8 mouse cellular contexts compared by ENCODE assay signal in genomic region chr10:80654866-80655265, GRCm38 (mm10). TPM values are rescaled to one million over a fixed set of nuclear protein-coding genes. Genes with fewer than 3 reads are reported as not detected.
DNase-seq lines count a peak whose midpoint lies in the region; ATAC-seq and TF ChIP-seq lines count a peak whose summit lies in the region.

No protein-coding gene starts in this region.

- H3K9me3 ChIP-seq in forebrain, embryonic 12.5 days: no peaks in the 10 kb centered on the region

- no peak overlapping the region for H3K9ac ChIP-seq in forebrain, embryonic 12.5 days

- no peaks in the 10 kb centered on the region for H3K27me3 ChIP-seq in forebrain, embryonic 12.5 days
- H3K27me3 ChIP-seq in myocyte (ENCODE audit: control insufficient read depth, insufficient read depth, insufficient read length): no peaks in the 10 kb centered on the region

- no peak for ATAC-seq in forebrain, embryonic 12.5 days (ENCODE audit: low FRiP score)
- ATAC-seq in monocyte, adult 5-6 weeks (replicated peaks; ENCODE audit: insufficient number of reproducible peaks, low FRiP score, low TSS enrichment, poor library complexity, severe bottlenecking): no peak

- intact Hi-C loops in heart, postnatal 36 days (cut with DNase I): no loop called here

- H3K36me3 ChIP-seq in forebrain, embryonic 12.5 days (replicated peaks): peaks cover 14% of the 10 kb centered on the region; the same call in 1 of the 2 replicates
- H3K36me3 ChIP-seq in myocyte (ENCODE audit: control insufficient read depth, insufficient read depth): no peaks in the 10 kb centered on the region

- TF ChIP-seq POLR2A in myocyte (IDR thresholded peaks at IDR 0.05; ENCODE audit: insufficient read length, low read depth): no peak

- peaks cover 18% of the 10 kb centered on the region for H3K79me2 ChIP-seq in myocyte (ENCODE audit: control insufficient read depth, insufficient read depth)

- H3K4me3 ChIP-seq in layer of hippocampus, adult 2 months: peak overlapping the region; percentile 77; the same call in 1 of the 2 replicates
- H3K4me3 ChIP-seq in forebrain, embryonic 12.5 days (replicated peaks): peak overlapping the region; percentile 95
- peak overlapping the region; percentile 35 for H3K4me3 ChIP-seq in myocyte

- peaks cover 37% of the 10 kb centered on the region for H3K4me1 ChIP-seq in forebrain, embryonic 12.5 days

- no peak overlapping the region; the same call in 1 of the 2 replicates for H3K27ac ChIP-seq in layer of hippocampus, adult 2 months
- H3K27ac ChIP-seq in forebrain, embryonic 12.5 days: no peak overlapping the region

- TF ChIP-seq CTCF in layer of hippocampus, adult 2 months (conservative IDR thresholded peaks at IDR 0.05): no peak

- DNase-seq in layer of hippocampus, adult 2 months (ENCODE audit: low spot score in 2 of 2): no peak
- no peak for DNase-seq in layer of hippocampus, postnatal 10 days (ENCODE audit: low spot score in 2 of 2)
- DNase-seq in induced T-regulatory cell, adult 2 months (ENCODE audit: low read depth): peak; percentile 18
- no peak for DNase-seq in retina, embryonic 14.5 days (ENCODE audit: low spot score)
- no peak for DNase-seq in heart, postnatal 36 days

- 90% methylated on average over 6 of the region's 6 CpGs for WGBS in forebrain, embryonic 12.5 days

- no peak overlapping the region for H3ac ChIP-seq in myocyte (ENCODE audit: control insufficient read depth, insufficient read length)

- H3K4me2 ChIP-seq in forebrain, embryonic 12.5 days: peak overlapping the region; percentile 98
- peak overlapping the region; percentile 84 for H3K4me2 ChIP-seq in myocyte (ENCODE audit: low read depth)

TF ChIP-seq in myocyte, 11 proteins besides CTCF, POLR2A, EP300 and RAD21:
- no peak for TF ChIP-seq TCF3 (IDR thresholded peaks at IDR 0.05; ENCODE audit: insufficient read length, low read depth)
- no peak for TF ChIP-seq E2F4 (IDR thresholded peaks at IDR 0.05; ENCODE audit: insufficient read depth)
- TF ChIP-seq CEBPB (IDR thresholded peaks at IDR 0.05; ENCODE audit: insufficient read depth, poor library complexity, severe bottlenecking): no peak
- TF ChIP-seq SRF (IDR thresholded peaks at IDR 0.05; ENCODE audit: control insufficient read depth, insufficient read length, low read depth): no peak
- TF ChIP-seq REST (IDR thresholded peaks at IDR 0.05; ENCODE audit: insufficient read depth, insufficient read length): no peak
- no peak for TF ChIP-seq POLR2AphosphoS2 (IDR thresholded peaks at IDR 0.05; ENCODE audit: insufficient read length, low read depth)
- TF ChIP-seq USF1 (IDR thresholded peaks at IDR 0.05; ENCODE audit: low read depth): no peak
- TF ChIP-seq MYOD1 (IDR thresholded peaks at IDR 0.05; ENCODE audit: control insufficient read depth in 1 of 3, insufficient read length in 2 of 3, low read depth in 2 of 3): no peak
- TF ChIP-seq MYOG (IDR thresholded peaks at IDR 0.05; ENCODE audit: control insufficient read depth in 1 of 3, insufficient read depth in 1 of 3, insufficient read length in 2 of 3, low read depth in 2 of 3): no peak
- TF ChIP-seq TCF12 (IDR thresholded peaks at IDR 0.05; ENCODE audit: insufficient read depth, poor library complexity, severe bottlenecking): no peak
- no peak for TF ChIP-seq MAX (IDR thresholded peaks at IDR 0.05; ENCODE audit: low read depth)

RNA-seq across cellular contexts. Expression of gene Btbd2, which starts 2.0 kb away (rescaled TPM):
- 100 to 1,000 TPM; 102 to 105 TPM for total RNA-seq in layer of hippocampus, adult 2 months (2021)
- 10 to 100 TPM; 84.4 to 90.6 TPM for total RNA-seq in layer of hippocampus, postnatal 10 days (2021)
- 84.3 and 85.1 TPM in 2 replicates for polyA plus RNA-seq in forebrain, embryonic 12.5 days (2016; fragmentation: Nextera tagmentation; extraction: Ambion mirVana)
- 55.9 TPM for polyA plus RNA-seq in myocyte (2012; fragmentation: generic; extraction: Trizol)
- total RNA-seq in monocyte, adult 5-6 weeks (2017): 14.6 to 23.9 TPM (median 23.1 TPM) in 3 replicates
- total RNA-seq in heart, postnatal 36 days (2021): 10 to 100 TPM; 45.5 to 46.8 TPM

RNA-seq across cellular contexts. Expression of gene Mknk2, which starts 23.0 kb away (rescaled TPM):
- 10 to 100 TPM; 45.3 to 46.9 TPM for total RNA-seq in layer of hippocampus, adult 2 months (2021)
- total RNA-seq in layer of hippocampus, postnatal 10 days (2021): 10 to 100 TPM; 48.5 to 53.2 TPM
- 74.4 and 75.4 TPM in 2 replicates for polyA plus RNA-seq in forebrain, embryonic 12.5 days (2016; fragmentation: Nextera tagmentation; extraction: Ambion mirVana)
- 119 TPM for polyA plus RNA-seq in myocyte (2012; fragmentation: generic; extraction: Trizol)
- total RNA-seq in monocyte, adult 5-6 weeks (2017): 56.7 to 115 TPM (median 94.0 TPM) in 3 replicates
- total RNA-seq in heart, postnatal 36 days (2021): 100 to 1,000 TPM; 223 to 233 TPM

RNA-seq across cellular contexts. Expression of gene Csnk1g2, which starts 32.2 kb away (rescaled TPM):
- 100 to 1,000 TPM; 221 to 228 TPM for total RNA-seq in layer of hippocampus, adult 2 months (2021)
- 100 to 1,000 TPM; 146 to 157 TPM for total RNA-seq in layer of hippocampus, postnatal 10 days (2021)
- 146 and 161 TPM in 2 replicates for polyA plus RNA-seq in forebrain, embryonic 12.5 days (2016; fragmentation: Nextera tagmentation; extraction: Ambion mirVana)
- polyA plus RNA-seq in myocyte (2012; fragmentation: generic; extraction: Trizol): 178 TPM
- 174 to 193 TPM (median 192 TPM) in 3 replicates for total RNA-seq in monocyte, adult 5-6 weeks (2017)
- 100 to 1,000 TPM; 111 to 119 TPM for total RNA-seq in heart, postnatal 36 days (2021)

RNA-seq across cellular contexts. Expression of gene Mob3a, which starts 46.9 kb away (rescaled TPM):
- 10 to 100 TPM; 10.6 to 16.5 TPM for total RNA-seq in layer of hippocampus, adult 2 months (2021)
- 10 to 100 TPM; 21.2 to 22.5 TPM for total RNA-seq in layer of hippocampus, postnatal 10 days (2021)
- 52.4 and 54.1 TPM in 2 replicates for polyA plus RNA-seq in forebrain, embryonic 12.5 days (2016; fragmentation: Nextera tagmentation; extraction: Ambion mirVana)
- polyA plus RNA-seq in myocyte (2012; fragmentation: generic; extraction: Trizol): 25.1 TPM
- 57.4 to 129 TPM (median 87.2 TPM) in 3 replicates for total RNA-seq in monocyte, adult 5-6 weeks (2017)
- total RNA-seq in heart, postnatal 36 days (2021): 1 to 10 TPM; 5.3 to 6.7 TPM

RNA-seq across cellular contexts. Expression of gene Izumo4, which starts 47.1 kb away (rescaled TPM):
- total RNA-seq in layer of hippocampus, adult 2 months (2021): 10 to 100 TPM; 65.0 to 69.0 TPM
- total RNA-seq in layer of hippocampus, postnatal 10 days (2021): 10 to 100 TPM; 51.0 to 69.9 TPM
- 20.6 and 21.6 TPM in 2 replicates for polyA plus RNA-seq in forebrain, embryonic 12.5 days (2016; fragmentation: Nextera tagmentation; extraction: Ambion mirVana)
- 1.9 TPM for polyA plus RNA-seq in myocyte (2012; fragmentation: generic; extraction: Trizol)
- total RNA-seq in monocyte, adult 5-6 weeks (2017): 10.6 to 17.9 TPM (median 17.1 TPM) in 3 replicates
- total RNA-seq in heart, postnatal 36 days (2021): 1 to 10 TPM; 2.5 to 2.9 TPM

Comparison
In these comparisons a context has a peak if more than half of its experiments do, and no peak if none do; other contexts are left out.
1. H3K4me3 ChIP-seq: peak in every context shown above with its lines; median percentile 95 in forebrain, embryonic 12.5 days; 77 in layer of hippocampus, adult 2 months; 35 in myocyte.